Mouse (Mus musculus): ENCODE data around the gene Ezh1. TPM values are rescaled to one million over a fixed set of nuclear protein-coding genes. Genes with fewer than 3 reads are reported as not detected.

Ezh1 gene
- polyA plus RNA-seq, 1 experiment from 2014 or later = 10.2 TPM

DNA sequence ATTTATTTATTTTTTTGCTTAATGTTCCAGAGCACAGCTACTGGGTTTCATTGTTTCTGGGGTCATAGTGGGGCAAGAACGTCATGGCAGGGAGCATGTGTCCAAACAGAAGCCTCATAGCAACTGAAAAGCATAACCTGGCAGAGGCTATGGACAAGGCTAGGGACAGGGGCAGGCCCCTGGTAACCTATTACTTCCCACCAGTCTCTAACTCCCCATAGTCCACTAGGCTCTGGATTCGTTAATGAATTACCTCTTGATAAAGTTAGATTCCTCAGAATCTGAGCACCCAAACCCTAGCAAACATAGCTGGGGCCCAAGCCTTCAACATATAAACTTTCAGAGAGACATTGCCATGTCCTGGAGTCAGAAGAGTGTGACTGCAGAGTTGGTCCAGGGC, 24.8 kb upstream of the Ezh1 start:
- Histone ChIP-seq H3K9ac (ENCODE audit: low read depth, low read length) (no peak overlapping the region), H3K4me3 (ENCODE audit: low read depth, low read length) (no peak overlapping the region), H3K27me3 (ENCODE audit: control insufficient read depth, insufficient read depth, low read length) (peaks cover 23% of the 10 kb centered on the region), H3K36me3 (ENCODE audit: control insufficient read depth, insufficient read depth, low read length) (no peaks in the 10 kb centered on the region), H3K4me2 (no peak overlapping the region), H3K4me1 (ENCODE audit: control insufficient read depth, insufficient read depth, low read length) (peaks cover 13% of the 10 kb centered on the region), H3K9me3 (replicated peaks; ENCODE audit: control insufficient read depth, low read length) (no peaks in the 10 kb centered on the region), H3K27ac (ENCODE audit: low read depth, low read length) (no peak overlapping the region)
- no peak for ATAC-seq (replicated peaks; ENCODE audit: insufficient number of reproducible peaks, low FRiP score, low TSS enrichment)
- WGBS (ENCODE audit: insufficient replicate concordance) = 75% methylated on average over 2 of the region's 2 CpGs

DNA sequence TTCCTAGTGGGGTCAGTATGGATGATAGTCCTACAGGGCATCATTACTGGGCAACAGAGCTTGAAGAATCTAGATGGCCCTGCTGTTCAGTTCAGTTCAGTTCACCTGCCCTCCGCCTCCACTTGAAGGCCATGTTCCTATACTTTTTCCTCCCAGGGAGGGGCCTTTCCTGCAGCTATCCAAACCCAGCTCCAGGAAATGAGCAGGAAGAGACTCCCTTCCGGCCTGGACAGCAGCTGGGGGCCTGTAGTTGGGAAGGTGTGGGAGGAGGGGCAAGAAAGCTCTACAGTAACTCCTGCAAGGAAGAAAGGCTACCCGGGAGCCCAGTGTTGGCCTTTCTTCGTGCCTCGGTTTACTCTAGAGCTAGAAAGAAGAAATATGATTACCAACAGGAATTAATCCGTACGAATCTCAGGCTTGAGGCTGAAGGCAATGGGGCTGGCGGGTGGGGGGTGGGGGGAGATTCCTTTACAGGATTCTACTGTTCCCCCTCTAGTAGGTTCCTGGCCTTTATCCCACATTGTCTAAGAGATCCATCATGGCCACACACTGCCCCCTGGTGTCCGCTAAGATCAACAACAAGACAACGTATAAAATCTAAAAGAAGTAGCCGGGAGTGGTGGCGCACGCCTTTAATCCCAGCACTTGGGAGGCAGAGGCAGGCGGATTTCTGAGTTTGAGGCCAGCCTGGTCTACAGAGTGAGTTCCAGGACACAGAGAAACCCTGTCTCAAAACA, 22.2 kb upstream of the Ezh1 start:
- ATAC-seq (replicated peaks; ENCODE audit: insufficient number of reproducible peaks, low FRiP score, low TSS enrichment) = no peak

DNA sequence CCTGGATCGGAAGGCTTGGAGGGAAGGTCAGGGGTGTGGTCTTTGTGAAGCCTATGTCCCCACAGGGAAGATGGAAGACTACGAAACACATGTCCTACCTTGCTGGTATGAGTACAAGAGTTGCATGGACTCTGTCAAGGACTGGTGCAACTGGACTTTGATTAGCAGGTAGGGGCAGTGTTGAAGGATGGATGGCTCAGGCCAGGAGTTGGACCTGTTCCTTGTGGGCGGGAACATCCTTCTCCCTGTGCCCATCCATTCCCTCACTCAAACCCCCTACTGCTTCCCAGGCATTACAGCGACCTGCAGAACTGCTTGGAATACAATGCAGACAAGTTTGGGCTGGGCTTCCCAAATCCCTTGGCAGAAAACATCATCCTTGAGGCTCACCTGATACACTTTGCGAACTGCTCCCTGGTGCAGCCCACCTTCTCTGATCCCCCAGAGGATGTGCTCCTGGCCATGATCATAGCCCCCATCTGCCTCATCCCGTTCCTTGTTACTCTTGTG, 21.3 kb upstream of the Ezh1 start:
- Histone ChIP-seq H3K4me3 (ENCODE audit: low read depth, low read length) (peak overlapping the region; percentile 62), H3K36me3 (ENCODE audit: control insufficient read depth, insufficient read depth, low read length) (no peaks in the 10 kb centered on the region), H3K9ac (ENCODE audit: low read depth, low read length) (peak overlapping the region; percentile 80), H3K27ac (ENCODE audit: low read depth, low read length) (peak overlapping the region; percentile 81), H3K4me2 (peak overlapping the region; percentile 89), H3K27me3 (ENCODE audit: control insufficient read depth, insufficient read depth, low read length) (peaks cover 36% of the 10 kb centered on the region), H3K9me3 (replicated peaks; ENCODE audit: control insufficient read depth, low read length) (no peaks in the 10 kb centered on the region), H3K4me1 (ENCODE audit: control insufficient read depth, insufficient read depth, low read length) (0 out of 2 replicates have a peak, but pooled peaks cover 3% of the 10 kb centered on the region)
- WGBS (ENCODE audit: insufficient replicate concordance) = 64% methylated on average over 6 of the region's 6 CpGs
- ATAC-seq (replicated peaks; ENCODE audit: insufficient number of reproducible peaks, low FRiP score, low TSS enrichment) = no peak

More for the DNA sequence above, 22.2 kb upstream of the Ezh1 start:
- H3K27ac ChIP-seq (ENCODE audit: low read depth, low read length) = peak overlapping the region; percentile 81
- H3K4me2 ChIP-seq = peak overlapping the region; percentile 89
- WGBS (ENCODE audit: insufficient replicate concordance) = 27% methylated on average over 14 of the region's 14 CpGs
- H3K36me3 ChIP-seq (ENCODE audit: control insufficient read depth, insufficient read depth, low read length) = no peaks in the 10 kb centered on the region
- no peak overlapping the region for H3K9ac ChIP-seq (ENCODE audit: low read depth, low read length)
- no peaks in the 10 kb centered on the region for H3K9me3 ChIP-seq (replicated peaks; ENCODE audit: control insufficient read depth, low read length)
- peak overlapping the region; percentile 62 for H3K4me3 ChIP-seq (ENCODE audit: low read depth, low read length)
- H3K27me3 ChIP-seq (ENCODE audit: control insufficient read depth, insufficient read depth, low read length) = peaks cover 36% of the 10 kb centered on the region
- H3K4me1 ChIP-seq (ENCODE audit: control insufficient read depth, insufficient read depth, low read length) = 0 out of 2 replicates have a peak, but pooled peaks cover 3% of the 10 kb centered on the region

DNA sequence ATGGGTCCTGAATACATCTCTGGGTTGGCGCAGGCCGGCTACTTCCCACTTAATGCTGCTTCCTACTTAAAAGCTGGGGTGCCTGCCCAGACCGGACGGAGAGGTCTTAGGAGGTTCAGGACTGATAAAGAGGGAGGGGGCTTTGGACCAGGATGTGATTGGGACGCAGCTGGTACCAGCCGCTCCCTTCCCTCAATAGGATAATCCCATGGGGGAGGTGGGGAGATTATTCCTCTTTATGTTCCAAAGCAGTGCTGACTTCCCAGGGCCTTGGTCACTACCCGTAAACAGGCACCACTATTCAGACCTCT, 20.4 kb upstream of the Ezh1 start:
- Histone ChIP-seq H3K4me3 (ENCODE audit: low read depth, low read length) (peak overlapping the region; percentile 62), H3K27ac (ENCODE audit: low read depth, low read length) (peak overlapping the region; percentile 81), H3K27me3 (ENCODE audit: control insufficient read depth, insufficient read depth, low read length) (peaks cover 36% of the 10 kb centered on the region), H3K4me2 (peak overlapping the region; percentile 89), H3K36me3 (ENCODE audit: control insufficient read depth, insufficient read depth, low read length) (no peaks in the 10 kb centered on the region), H3K9me3 (replicated peaks; ENCODE audit: control insufficient read depth, low read length) (no peaks in the 10 kb centered on the region), H3K4me1 (ENCODE audit: control insufficient read depth, insufficient read depth, low read length) (0 out of 2 replicates have a peak, but pooled peaks cover 3% of the 10 kb centered on the region), H3K9ac (ENCODE audit: low read depth, low read length) (peak overlapping the region; percentile 80)
- ATAC-seq (replicated peaks; ENCODE audit: insufficient number of reproducible peaks, low FRiP score, low TSS enrichment) = peak; percentile 57
- 8% methylated on average over 7 of the region's 7 CpGs for WGBS (ENCODE audit: insufficient replicate concordance)

DNA sequence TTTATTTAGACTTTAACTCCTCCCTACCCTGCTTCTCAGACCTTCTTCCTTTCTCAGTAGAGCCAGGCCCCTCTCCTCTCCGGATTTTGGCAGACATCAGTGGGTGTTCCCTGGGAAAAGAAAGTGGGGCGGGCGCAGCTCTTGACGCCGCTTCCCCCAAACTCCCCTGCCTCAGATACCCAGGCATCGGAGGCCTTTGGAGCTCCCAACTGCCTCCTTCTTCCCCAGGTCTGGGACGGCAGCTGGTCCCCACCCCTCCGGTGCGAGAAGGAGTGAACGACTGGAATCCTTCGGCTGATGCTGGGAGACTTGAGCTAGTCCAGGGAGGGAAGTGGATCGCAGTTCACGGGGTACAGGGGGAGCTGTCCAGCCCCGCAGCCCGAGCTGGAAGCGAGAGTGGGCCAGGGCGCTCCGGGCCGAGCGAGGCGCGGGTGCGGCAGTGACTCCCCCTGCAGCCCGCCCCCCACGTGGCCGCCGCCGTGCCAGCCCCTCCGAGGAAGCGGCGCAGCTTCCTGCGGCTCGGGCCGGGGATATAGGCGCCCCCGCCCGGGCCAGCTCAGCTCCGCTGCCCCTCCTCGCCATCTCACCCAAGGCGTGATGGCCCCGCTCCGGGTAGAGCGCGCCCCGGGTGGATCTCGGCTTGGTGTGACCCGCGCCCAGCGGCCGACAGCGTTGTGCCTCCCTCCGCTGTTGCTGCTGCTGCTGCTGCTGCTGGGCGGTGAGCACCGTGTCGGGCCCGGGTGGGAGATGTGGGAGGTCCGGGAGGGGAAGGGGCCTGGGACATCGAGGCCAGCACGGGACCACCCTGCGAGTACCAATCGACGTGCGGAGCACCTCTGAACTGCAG, 19.8 kb upstream of the Ezh1 start, which contains the start of gene Ramp2:
TSS of gene Ramp2 (plus strand) at position 174 of the 847 bp plus-strand sequence.
- Histone ChIP-seq H3K27ac (ENCODE audit: low read depth, low read length) (peak within 1 kb of the TSS; percentile 81), H3K9ac (ENCODE audit: low read depth, low read length) (peak within 1 kb of the TSS; percentile 80), H3K9me3 (replicated peaks; ENCODE audit: control insufficient read depth, low read length) (no peaks in the 10 kb centered on the region), H3K4me1 (ENCODE audit: control insufficient read depth, insufficient read depth, low read length) (0 out of 2 replicates have a peak, but pooled peaks cover 3% of the 10 kb centered on the region), H3K36me3 (ENCODE audit: control insufficient read depth, insufficient read depth, low read length) (no peaks in the 10 kb centered on the region), H3K27me3 (ENCODE audit: control insufficient read depth, insufficient read depth, low read length) (peaks cover 36% of the 10 kb centered on the region), H3K4me2 (peak within 1 kb of the TSS; percentile 89), H3K4me3 (ENCODE audit: low read depth, low read length) (peak within 1 kb of the TSS; percentile 62)
- peak; percentile 77 for ATAC-seq (replicated peaks; ENCODE audit: insufficient number of reproducible peaks, low FRiP score, low TSS enrichment)
- WGBS (ENCODE audit: insufficient replicate concordance) = 1% methylated on average over 57 of the region's 63 CpGs

DNA sequence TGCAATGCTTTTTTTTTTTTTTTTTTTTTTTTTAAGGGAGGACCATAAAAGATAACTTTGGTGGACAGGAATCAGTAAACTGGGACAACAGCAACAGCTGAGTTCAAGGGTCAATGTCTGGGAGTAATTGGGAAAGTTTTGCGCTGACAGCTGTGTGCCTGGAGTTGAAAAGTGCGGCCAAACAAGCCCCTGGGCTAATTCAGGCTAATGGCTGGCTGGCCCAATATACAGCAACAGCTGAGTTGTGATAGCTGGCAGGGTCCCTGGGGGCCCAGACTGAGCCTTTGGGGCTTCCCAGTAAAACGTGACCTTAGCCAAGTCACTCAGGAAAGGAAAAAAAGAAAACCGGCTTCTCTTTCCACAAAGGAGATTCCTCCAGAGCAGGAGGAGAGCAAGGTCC, 18.8 kb upstream of the Ezh1 start:
- no peak for ATAC-seq (replicated peaks; ENCODE audit: insufficient number of reproducible peaks, low FRiP score, low TSS enrichment)
- 21% methylated on average over 4 of the region's 4 CpGs for WGBS (ENCODE audit: insufficient replicate concordance)
- Histone ChIP-seq H3K4me1 (ENCODE audit: control insufficient read depth, insufficient read depth, low read length) (0 out of 2 replicates have a peak, but pooled peaks cover 3% of the 10 kb centered on the region), H3K9ac (ENCODE audit: low read depth, low read length) (no peak overlapping the region; the same call in 1 of the 2 replicates), H3K4me3 (ENCODE audit: low read depth, low read length) (peak overlapping the region; percentile 62; the same call in 1 of the 2 replicates), H3K9me3 (replicated peaks; ENCODE audit: control insufficient read depth, low read length) (no peaks in the 10 kb centered on the region), H3K27ac (ENCODE audit: low read depth, low read length) (peak overlapping the region; percentile 81), H3K36me3 (ENCODE audit: control insufficient read depth, insufficient read depth, low read length) (no peaks in the 10 kb centered on the region), H3K4me2 (peak overlapping the region; percentile 89), H3K27me3 (ENCODE audit: control insufficient read depth, insufficient read depth, low read length) (peaks cover 36% of the 10 kb centered on the region)

DNA sequence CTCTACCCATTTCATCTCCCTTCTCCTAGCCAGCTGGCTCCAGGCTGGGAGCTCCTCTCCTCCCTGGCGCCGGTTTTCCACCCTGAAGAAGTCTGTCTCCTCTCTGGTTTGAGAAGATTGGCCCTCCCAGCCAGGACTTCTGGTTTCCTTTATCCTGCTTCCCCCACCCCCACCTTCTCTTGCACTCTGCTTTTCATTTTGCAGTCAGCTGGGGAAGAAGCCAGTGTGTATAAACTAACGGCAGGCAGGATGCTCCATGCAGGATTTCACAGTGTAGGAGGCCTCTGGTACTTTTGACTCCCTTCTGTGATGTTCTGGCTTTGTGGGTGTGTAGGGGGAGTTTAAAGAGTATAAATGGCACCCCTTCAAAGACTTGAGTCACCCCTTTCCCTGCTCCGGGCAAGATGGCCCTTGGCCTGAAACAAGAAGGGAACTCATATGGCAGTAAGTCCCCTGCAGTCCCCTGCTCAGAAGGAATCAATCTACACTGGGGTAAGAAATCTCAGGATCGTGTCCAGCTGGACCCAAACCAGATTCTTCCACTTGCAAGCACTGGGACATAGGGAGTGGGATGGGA, 11.9 kb upstream of the Ezh1 start:
- Histone ChIP-seq H3K36me3 (ENCODE audit: control insufficient read depth, insufficient read depth, low read length) (no peaks in the 10 kb centered on the region), H3K4me3 (ENCODE audit: low read depth, low read length) (no peak overlapping the region), H3K9ac (ENCODE audit: low read depth, low read length) (no peak overlapping the region), H3K4me1 (ENCODE audit: control insufficient read depth, insufficient read depth, low read length) (no peaks in the 10 kb centered on the region), H3K27ac (ENCODE audit: low read depth, low read length) (peak overlapping the region; percentile 71), H3K4me2 (no peak overlapping the region), H3K27me3 (ENCODE audit: control insufficient read depth, insufficient read depth, low read length) (no peaks in the 10 kb centered on the region), H3K9me3 (replicated peaks; ENCODE audit: control insufficient read depth, low read length) (no peaks in the 10 kb centered on the region)
- no peak for ATAC-seq (replicated peaks; ENCODE audit: insufficient number of reproducible peaks, low FRiP score, low TSS enrichment)
- WGBS (ENCODE audit: insufficient replicate concordance) = 37% methylated on average over 5 of the region's 5 CpGs

GRCm38 (mm10) chr11:101236782-101237181, 10.5 kb upstream of the Ezh1 start:
- WGBS (ENCODE audit: insufficient replicate concordance) = 92% methylated on average over 5 of the region's 5 CpGs
- no peak for ATAC-seq (replicated peaks; ENCODE audit: insufficient number of reproducible peaks, low FRiP score, low TSS enrichment)

More at GRCm38 (mm10) chr11:101236782-101237181, 10.5 kb upstream of the Ezh1 start:
- no peak overlapping the region for H3K4me3 ChIP-seq (ENCODE audit: low read depth, low read length)
- H3K4me2 ChIP-seq = no peak overlapping the region
- H3K27me3 ChIP-seq (ENCODE audit: control insufficient read depth, insufficient read depth, low read length) = no peaks in the 10 kb centered on the region
- H3K36me3 ChIP-seq (ENCODE audit: control insufficient read depth, insufficient read depth, low read length) = no peaks in the 10 kb centered on the region
- peaks cover 3% of the 10 kb centered on the region; the same call in 1 of the 2 replicates for H3K4me1 ChIP-seq (ENCODE audit: control insufficient read depth, insufficient read depth, low read length)
- no peaks in the 10 kb centered on the region for H3K9me3 ChIP-seq (replicated peaks; ENCODE audit: control insufficient read depth, low read length)
- no peak overlapping the region for H3K9ac ChIP-seq (ENCODE audit: low read depth, low read length)
- no peak overlapping the region for H3K27ac ChIP-seq (ENCODE audit: low read depth, low read length)

Measured in heart, embryonic 11.5 days (tissue).